Mouse (Mus musculus) adrenal gland, postnatal 4 days (tissue): ENCODE results near the gene Ralbp1. TPM values are rescaled to one million over a fixed set of nuclear protein-coding genes. Genes with fewer than 3 reads are reported as not detected.

Source experiments
- DNase-seq, 2 experiments: peaks; one replicate each; pipeline ENCODE4 v3.0.0; 2021 to 2022; ENCODE audit warnings: low spot score in 2 of 2, mixed read lengths in 2 of 2
- total RNA-seq, 2 experiments: library from RNA; stranded (reverse); gene quantifications; 2 replicates each; pipeline ENCODE4 v1.2.3; 2021

Ralbp1 gene
- total RNA-seq, 2 experiments from 2014 or later: 39.7 to 46.0 TPM

DNA sequence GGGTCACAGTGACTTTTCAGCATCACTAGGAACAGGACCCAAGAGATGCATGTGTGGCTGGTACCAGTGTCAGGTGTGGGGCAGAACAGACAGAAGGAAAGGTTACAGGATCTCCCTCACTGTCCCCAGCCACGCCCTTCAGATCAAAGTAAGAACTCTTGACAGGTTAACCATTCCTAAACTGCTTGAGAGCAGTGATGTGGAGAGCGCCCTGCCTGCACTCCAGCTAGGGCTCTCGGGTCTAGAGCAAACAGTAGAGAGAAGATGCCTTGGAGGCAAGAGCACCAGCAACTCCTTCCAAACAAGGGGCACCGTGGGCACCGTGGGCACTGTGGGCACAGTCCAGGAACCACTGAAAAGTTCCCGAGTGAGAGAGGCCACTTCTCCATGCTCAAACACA lies 32.3 kb downstream of the Ralbp1 start:
- DNase-seq: no peak

DNA sequence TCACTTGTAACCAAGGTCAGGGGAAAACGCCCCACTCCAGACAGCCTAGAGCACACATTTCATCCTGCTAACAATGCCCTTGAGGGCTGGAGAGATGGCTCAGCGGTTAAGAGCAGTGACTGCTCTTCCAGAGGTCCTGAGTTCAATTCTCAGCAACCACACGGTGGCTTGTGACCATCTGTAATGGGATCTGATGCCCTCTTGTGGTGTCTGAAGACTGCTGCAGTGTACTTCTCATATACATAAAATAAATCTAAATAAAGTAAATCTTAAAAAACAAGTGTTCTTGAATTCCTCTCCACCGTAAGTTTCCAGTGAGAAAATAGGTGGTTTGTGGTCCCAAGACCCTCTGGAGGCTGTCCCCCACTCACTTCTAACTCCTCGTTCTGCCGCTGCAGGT lies 33.8 kb downstream of the Ralbp1 start:
- no peak for DNase-seq

DNA sequence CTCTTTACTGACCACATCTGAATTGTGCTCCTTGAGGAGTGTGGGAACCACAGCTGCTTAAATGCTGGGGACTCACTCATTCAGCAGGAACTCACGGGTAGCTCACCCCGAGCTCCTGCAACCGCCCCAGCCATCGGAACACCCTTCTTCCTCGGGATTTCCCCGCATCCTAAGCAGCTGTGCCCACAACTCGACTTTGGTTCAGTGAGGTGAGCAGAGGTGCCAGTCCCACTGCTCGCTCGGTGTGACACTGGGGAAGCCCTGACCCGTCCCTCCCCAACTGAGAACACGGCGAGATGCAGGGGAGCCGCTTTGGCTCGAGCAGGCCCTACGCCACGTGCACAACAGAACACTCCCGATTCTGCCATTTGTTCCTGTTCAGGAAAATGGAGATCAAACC lies 35.1 kb downstream of the Ralbp1 start:
- DNase-seq: no peak

DNA sequence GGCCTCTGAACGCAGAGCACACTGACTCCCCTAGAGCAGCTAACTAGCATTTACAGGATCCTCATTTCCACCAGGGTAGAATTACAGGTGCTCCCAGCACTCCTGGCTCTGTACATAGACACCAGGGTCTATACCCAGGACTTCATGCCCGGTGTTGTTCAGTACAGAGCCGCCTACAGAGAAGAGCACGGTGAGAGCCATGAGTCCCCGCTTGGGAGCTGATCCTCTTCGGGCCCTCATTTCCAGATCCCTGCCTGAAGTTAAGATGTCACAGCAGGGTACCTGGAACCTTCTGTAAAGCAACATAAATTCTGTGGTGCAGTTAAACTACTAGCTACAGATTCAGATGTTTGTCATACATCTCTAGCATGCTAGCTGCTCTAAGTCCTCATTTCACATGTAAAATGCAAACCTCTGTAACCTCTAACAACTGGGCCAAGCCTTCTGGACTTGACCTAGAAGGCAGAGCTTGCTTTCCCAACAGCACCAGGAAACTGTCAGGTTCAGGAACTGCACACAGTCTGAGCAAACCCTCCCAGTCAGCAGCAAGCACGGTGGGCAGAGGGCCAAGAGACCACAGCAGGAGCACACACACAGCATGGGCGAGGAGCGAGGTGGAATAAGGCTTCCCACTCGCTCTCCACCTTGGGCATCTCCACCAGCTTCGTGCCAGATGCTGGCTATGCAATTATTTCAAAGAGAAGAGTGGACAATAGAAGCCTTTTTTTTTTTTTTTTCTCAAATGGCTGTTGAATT lies 37.7 kb downstream of the Ralbp1 start:
- DNase-seq: no peak

DNA sequence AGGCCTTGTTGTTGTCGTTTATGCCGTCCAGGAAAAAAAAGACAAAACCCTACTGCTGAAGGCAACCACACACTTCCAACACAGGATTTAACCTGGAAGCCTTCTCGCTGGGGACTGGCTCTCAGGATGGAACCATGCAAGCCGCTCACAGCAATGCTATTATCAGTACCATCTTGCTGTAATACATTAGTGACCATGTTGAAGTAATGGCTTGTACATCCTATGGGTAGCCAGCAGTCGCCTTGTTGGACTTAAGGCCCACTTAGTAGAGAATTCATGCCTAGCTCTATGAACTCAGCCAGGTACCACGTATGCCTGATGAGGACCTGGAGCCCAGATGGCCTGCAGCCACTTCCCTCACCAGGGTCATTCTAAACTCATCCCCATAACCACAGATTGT lies 40.2 kb downstream of the Ralbp1 start:
- no peak for DNase-seq

DNA sequence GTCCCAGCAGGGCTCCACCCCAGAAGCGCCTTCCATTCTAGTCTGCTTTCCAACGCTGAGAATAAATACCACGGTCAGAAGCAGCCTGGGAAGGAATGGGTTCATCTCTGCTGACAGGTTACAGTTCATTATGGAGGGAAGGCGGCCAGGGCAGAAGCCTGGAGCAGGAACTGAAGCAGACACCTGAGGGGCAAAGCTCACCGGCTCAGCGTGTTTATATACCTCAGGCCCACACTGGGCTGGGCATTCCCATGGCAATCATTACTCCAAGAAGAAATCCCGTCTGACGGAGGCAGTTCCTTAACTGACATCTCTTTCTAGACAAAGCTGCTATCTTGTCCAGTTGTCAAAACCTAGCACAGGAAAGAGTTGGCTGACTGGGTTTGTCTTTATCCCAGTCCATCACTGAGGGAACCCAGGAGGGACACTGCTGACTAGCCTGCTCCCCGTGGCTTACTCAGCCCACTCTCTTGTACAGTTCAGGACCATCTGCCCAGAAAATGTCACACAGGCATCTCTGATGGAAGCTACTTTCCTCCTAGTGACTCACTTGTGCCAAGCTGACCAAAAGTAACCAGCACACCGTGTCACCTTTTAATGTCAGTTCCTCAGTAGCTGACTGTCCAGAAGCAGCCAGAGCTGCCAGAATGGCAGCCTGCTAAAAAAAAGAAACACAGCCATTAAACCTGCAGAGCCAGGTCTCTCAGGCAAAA lies 42.8 kb downstream of the Ralbp1 start:
- DNase-seq: no peak

DNA sequence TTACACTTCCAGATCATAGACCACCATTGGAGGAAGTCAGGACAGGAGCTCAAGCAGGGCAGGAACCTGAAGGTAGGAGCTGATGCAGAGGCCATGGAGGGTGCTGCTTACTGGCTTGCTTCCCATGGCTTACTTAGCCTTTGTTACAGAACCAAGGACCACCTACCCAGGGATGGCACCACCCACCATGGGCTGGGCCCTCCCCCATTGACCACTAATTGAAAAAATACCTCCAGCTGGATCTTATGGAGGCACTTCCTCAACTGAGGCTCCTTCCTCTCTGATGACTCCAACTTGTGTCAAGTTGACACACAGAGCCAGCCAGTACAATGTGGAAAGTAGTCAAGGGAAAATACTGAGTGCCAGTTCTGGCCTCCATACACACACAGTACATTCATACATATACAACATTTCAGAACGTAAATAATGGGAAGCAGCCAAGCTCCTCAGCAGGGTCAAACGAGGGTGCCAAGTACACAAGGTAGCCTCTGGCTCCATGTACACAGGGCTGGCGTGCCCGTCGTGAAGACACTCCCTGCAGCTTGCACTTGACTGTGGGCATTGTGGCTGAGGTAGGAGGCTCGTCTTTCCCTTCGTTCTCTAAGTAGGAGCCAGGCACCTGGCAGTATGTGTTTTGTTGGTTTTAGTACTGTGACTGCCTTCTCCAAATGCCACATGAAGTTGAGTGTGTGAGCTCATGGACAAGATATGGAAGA lies 45.9 kb downstream of the Ralbp1 start:
- no peak for DNase-seq

DNA sequence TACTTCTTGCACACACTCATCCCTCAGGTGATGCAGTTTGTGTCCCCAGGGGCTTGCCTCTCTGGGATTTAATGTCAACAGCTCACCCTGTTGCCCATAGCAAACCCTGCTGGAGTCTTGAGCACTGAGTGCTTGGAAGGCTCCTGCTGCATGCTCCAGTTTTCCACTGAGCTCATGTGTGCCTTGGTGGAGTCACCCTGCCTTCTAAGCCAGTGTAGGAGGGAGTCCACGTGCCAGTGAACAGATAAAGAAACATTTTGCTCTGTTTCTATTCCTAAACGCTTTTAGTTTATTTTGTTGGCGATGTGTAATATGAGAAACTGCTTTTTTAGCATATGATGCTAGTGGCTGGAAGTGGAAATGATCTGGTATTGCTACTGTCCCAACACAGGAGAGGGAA lies 48.9 kb downstream of the Ralbp1 start:
- DNase-seq: no peak

DNA sequence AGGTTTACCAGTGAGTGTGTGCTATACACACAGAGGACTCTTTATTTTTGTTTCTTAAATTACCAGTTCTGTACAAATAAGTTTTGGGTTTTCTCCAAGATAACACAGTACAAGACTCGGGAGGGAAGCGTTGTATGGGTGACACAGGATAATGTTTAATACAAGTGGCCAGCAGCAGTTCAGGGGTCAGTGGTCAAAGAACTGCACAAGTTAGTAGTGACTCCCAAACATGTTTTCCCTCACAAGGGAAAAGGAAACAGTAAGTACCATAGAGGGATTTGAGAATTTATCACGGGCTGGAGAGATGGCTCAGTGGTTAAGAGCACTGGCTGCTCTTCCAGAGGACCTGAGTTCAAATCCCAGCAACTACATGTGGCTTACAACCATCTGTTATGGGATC lies 51.7 kb downstream of the Ralbp1 start:
- no peak for DNase-seq

DNA sequence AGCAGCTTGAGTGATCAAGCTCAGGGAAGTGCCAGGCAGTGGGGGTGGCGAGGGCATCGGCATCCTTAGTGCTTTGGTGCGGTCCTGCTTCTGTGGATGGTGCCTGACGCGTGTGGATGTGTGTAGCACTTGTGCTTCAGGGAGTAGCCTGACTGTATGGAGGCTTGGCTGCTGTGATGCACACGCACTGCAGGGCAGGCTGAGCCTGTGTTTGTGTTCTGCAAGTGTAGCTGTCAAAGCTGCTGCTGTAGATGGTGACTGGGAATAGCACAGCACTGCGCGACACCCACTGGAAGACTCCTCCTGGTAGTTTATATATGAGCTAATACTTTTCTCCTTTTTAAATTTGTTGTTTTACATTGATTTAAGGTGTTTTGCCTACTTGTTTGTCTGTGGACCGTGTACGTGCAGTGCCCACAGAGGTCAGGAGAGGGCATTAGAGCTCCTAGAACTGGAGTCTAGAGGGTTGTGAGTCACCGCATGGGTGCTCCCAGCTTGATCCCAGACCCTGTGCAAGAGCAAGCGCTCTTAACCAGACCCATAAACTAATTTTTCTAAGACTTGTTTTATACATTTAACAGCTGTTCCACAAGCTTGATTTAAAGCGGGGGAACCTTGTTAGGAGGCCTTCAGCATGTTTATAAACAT lies 55.3 kb downstream of the Ralbp1 start:
- no peak for DNase-seq

DNA sequence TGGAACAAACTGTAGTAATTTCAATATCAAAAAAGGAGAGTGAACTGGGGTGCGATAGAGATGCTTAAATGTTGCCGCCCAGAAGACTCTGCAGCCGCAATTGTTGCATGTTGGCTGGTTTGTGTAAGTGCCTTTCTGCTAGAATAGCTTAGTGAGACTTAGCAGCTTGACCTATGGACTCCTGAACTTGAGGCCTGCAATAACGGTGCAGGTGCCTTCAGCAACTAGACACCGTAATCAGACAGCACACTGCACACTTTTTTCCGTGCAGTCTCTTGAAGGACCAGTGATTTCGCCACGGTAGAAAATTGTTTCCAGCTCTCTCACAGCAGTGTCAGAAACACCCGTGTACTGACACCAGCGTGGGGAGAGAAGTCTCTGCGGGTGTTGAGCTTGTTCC lies 56.6 kb downstream of the Ralbp1 start:
- DNase-seq: no peak

DNA sequence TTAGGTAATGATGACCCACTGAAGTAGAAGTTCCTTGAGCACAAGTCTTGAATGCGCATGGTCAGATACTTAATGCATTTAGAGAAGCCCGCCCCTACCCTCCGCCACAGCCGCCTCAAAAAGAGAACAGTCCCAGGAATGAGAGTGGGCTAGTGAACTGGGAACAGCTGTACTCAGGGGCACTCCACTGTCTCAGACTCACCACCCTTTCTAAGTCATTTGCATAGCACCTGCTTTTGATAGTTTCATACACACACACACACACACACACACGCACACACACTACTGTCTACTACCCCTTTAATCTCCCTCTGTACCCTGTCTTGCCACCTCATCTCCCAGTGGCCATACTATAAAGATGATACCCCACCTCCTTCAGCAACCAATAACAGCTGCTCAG lies 57.7 kb downstream of the Ralbp1 start:
- DNase-seq: no peak

DNA sequence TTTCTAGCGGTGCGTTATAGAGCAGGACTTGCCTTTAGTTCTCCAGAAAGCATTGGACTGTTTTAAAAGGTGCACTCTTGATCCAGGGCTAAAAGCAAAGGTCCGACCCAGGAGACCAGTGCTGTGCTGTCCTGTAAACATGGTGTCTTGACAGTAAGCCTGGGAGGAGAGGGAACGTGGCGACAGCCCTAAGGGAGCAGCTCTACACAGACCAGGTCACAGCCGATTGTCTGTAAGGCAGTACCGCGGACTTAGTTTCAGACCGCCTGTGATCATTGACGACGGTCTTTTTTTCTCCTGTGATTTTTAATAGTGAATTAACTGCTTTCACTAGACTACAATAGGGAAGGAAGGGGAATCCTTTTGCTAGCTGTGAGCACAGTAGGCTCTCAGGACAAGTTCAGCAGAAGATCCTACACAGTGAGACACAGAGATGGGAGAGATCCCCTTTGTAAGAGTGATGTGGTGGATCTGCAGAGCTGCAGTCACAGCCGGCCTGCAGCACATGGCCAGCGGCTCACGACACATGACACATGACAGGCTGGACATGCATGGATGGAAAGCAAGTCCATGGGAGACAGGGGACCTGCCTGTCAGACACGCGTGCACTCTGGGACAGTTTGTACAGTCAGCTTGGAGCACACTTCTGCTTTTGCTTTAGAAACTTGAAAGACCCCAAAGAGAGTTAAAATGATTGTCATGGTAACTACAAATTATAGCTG lies 58.3 kb downstream of the Ralbp1 start:
- no peak for DNase-seq

DNA sequence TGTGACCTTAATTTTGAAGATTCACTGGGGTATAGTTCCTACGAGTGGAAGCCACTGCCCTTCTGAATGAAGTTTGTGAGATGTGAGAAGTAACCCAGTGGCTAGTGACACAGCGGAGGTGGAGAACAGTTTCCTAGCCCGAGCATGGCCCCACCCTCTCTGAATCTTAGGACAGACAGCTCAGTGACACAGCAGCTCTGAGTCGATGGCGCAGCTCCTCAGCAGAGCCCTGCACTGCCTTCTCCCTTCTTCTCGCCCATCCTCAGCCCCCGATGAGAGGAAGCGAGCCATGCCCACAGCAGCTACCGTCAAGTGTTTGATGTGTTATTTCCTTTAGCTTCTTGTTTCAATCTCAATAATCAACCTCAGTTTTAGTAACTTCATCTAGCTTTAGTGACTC lies 59.3 kb downstream of the Ralbp1 start:
- DNase-seq: no peak

DNA sequence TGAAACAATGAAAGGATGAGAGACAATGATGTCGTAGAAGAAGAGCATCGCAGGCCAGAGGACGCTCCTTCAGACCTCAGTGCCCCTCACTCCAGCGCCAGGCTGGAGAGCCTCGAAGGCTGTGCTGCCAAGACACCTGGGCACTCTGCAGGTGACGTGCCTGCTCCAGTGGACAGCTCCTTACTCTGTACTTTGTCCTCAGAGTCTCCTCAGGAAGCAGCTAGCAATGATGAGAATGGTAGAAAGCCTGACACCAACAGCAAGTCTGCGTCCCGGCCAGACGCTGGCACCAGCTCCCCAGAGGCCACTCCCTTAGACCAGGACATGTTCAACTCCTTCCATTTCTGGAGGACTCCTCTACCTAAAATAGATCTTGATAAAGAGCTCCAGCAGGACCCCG lies 61.4 kb downstream of the Ralbp1 start:
- no peak for DNase-seq

DNA sequence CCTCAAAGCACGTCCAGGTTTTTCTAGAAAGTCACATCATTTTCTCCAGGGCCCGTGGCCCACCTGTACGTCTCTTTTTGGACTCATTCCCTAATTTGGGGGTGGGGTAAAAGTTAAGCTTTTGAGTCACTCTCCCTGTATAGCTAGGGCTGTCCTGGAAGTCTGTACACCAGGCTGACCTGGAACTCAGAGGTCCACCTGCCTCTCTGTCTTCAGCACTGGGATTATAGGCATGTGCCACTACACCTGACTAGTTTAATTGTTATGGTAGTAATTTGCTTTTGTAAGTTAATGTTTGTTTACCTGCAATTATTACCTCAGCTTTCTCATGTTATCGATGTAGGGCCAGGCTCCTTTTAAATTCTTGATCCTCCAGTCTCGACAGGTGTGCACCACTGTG lies 63.2 kb downstream of the Ralbp1 start:
- no peak for DNase-seq

DNA sequence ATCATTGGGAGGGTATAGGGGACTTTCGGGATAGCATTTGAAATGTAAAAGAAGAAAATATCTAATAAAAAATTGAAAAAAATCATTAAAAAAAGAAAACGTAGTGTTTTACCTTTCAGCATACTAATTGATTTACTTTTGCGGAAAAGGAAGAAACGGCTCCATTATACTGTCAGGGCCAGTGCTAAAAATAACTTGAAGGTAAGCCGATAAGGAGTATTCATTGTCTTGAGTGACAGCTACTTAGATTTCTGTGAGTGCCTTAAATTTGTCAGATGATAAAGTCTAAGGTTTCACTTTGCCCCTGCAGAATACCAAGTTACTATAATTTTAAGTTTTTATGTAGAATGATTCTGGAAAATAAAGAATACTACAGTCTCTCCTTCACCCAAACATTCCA lies 65.4 kb downstream of the Ralbp1 start:
- no peak for DNase-seq

DNA sequence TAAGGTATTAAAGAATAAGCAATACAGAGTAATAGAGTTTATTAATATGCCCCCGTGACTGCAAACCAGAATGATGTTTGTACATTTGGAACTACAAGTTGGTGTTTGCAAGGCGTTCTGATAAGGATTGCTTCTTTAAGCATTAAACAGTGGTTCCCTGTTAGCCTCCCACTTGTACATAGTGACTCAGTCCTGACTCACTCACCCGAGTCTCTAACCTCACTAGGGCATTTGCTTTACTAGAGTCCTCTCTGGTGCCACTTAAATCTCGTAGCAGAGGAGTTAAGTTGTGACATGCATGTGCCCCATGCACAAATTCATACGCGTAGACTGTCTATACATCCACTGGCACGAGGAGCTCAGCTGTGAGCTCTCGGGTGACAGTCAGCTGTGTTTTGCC lies 71.8 kb downstream of the Ralbp1 start:
- no peak for DNase-seq

DNA sequence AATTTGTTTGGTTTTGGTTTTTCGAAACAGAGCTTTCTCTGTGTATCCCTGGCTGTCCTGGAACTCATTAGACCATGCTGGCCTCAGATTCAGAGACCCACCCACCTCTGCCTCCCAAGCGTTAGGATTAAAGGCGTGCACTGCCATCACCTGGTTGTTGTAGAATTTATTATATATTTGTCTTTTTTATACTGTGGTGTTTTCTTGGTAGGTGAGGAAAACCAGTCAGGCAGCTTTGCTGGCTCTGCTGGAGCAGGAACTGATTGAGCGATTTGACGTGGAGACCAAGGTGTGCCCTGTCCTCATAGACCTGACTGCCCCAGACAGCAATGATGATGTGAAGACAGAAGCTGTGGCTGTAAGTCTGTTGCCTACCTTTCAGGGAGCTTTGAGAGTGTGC lies 74.6 kb downstream of the Ralbp1 start:
- DNase-seq: no peak

DNA sequence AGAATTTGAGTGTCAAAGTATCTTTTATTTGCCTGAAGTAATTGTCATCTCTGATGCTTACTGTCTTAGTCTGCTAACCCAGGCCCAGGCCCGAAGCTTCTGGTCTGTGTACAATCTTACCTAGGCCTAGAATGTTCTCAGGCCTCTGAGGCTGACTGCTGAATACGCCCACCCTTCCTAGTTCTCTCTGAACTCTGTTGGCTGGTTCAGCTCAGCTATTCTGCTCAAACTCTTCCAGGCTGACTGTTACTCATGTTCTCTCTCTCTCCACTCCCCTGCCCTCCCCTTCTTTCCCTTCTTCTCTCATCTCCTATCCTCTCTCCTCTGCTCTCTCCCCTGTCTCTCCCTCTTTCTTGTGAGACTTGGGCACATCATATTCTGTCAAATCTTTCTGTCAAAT lies 79.2 kb downstream of the Ralbp1 start:
- DNase-seq: no peak

DNA sequence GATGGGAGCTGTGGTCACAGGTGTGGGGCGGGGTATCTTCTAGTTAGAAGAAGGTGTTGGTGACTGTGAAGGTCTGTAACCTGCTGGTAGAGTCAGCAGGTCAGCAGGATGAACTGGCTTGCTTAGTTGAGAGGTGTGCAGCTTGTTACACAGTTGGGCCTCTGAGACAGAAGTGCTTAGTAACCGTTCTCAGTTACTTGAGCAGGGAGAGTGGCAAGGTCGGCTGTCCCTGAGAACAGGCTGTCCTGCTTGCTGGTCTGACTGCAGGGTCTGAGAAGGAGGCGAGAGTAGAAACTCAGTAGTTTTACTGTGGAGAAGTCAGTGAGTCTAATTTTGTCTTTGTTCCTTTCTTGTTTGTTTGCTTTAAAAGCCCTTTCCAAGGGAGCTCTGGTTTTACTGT lies 79.6 kb downstream of the Ralbp1 start:
- no peak for DNase-seq
